Mouse (Mus musculus): ENCODE results near the gene Tmem39b. TPM values are rescaled to one million over a fixed set of nuclear protein-coding genes. Genes with fewer than 3 reads are reported as not detected.
"Not testable (repeated sequence)": the region's sequence is repeated elsewhere in the genome, so short reads cannot be mapped to it uniquely, and the experiment has no call there.

Tmem39b gene
- total RNA-seq (2021) = 10 to 100 TPM; 14.6 TPM
- long read RNA-seq, experiment 1 = 0 reads
- long read RNA-seq, experiment 2 = 0 reads

DNA sequence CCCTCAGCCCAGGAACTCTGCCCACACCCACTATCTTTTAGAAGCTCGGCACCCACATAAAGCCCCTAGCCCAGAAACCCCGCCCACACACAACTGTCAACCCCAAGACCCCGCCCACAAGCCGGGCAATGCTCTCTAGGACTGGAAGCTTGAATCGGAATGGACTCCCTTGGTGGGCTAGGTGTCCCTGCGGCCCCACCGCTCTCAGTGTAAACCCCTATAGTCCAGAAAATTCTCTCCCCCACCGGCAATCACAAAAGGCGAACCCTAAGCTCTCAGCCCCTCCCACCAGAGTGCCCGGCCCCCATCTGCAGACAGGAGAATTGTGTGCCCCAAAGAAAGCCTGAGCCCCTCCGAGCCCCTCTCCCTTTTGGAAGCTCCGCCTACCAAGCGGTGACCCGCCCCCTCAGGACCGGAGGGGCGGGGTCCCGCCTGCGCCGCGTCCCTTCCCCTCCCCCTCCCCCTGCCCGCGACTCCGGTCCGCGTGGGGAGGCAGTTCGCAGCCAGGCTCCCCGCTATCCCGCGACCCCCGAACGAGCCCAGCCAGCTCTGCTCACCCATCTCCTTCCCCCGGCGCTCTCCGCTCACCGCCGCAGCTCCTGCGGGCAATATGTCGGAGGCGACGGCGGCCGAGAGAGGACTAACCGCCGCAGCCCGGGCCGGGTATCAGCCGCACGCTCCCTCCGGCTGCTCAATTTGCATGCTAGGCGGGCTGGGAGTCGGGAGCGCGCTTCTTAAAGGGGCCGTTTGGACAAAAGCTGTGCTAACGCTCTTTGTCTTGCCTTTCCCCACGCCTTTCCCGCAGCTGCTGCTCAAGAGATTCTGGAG is at the start of gene Tmem39b:
Tmem39b (minus strand) TSS at position 681 of the 828 bp plus-strand sequence.
- Histone ChIP-seq H3K4me3 (peak within 1 kb of the TSS; percentile 67), H3K27ac (peak within 1 kb of the TSS; percentile 94)
- peak; percentile 90 to 92 for DNase-seq (ENCODE audit: low spot score in 2 of 2)
- no peak for TF ChIP-seq CTCF (conservative IDR thresholded peaks at IDR 0.05)

DNA sequence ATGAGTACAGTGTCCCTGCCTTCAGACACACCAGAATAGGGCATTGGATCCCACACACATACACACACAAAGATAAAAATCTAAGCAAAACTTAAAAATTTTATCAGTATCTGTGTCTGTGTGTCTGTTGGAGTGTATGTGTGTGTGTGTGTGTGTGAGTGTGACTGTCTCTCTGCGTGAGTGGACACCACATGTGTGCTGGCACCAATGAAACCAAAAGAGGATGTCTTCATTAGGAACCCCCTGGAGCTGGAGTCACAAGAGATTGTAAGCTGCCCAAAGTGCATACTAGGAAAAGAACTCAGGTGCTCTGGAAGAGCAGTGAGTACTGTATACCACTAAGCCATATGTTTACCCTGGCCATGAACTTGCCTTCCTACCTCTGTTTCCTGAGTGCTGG is 49.5 kb upstream of the Tmem39b start:
- no peak for DNase-seq (ENCODE audit: low spot score in 2 of 2)
- H3K4me3 ChIP-seq = no peak overlapping the region
- TF ChIP-seq CTCF (conservative IDR thresholded peaks at IDR 0.05) = no peak
- H3K27ac ChIP-seq = no peak overlapping the region

- DNase-seq (ENCODE audit: low spot score in 2 of 2) = no peak
- no peak for TF ChIP-seq CTCF (conservative IDR thresholded peaks at IDR 0.05)
- Histone ChIP-seq H3K27ac (peak overlapping the region; percentile 95; the same call in 1 of the 2 replicates), H3K4me3 (no peak overlapping the region; the same call in 1 of the 2 replicates)
Observed at GRCm38 (mm10) chr4:129743494-129743893, 46.9 kb upstream of the Tmem39b start.

DNA sequence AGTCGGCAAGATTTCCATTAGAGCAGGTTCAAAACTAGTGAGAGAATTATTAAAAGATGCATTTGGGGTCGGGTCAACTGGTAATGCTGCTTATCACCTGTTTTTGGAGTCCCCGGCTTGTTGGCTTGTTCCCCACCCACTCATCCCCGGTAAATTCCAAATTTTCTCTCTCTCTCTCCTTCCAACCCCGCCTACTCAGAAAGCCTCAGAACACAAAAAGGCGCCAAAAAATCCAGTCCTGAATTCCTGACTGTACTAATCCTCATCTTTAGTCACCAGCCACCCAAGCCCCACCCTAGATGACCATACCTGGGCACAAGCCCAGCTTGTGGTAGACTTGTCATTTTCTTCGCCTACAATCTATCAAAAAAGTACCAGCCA is 46.4 kb upstream of the Tmem39b start:
- peak in 1 of 2 experiments; percentile 17 for DNase-seq (ENCODE audit: low spot score in 2 of 2)
- TF ChIP-seq CTCF (conservative IDR thresholded peaks at IDR 0.05) = no peak
- Histone ChIP-seq H3K4me3 (peak overlapping the region; percentile 85), H3K27ac (peak overlapping the region; percentile 95)

DNA sequence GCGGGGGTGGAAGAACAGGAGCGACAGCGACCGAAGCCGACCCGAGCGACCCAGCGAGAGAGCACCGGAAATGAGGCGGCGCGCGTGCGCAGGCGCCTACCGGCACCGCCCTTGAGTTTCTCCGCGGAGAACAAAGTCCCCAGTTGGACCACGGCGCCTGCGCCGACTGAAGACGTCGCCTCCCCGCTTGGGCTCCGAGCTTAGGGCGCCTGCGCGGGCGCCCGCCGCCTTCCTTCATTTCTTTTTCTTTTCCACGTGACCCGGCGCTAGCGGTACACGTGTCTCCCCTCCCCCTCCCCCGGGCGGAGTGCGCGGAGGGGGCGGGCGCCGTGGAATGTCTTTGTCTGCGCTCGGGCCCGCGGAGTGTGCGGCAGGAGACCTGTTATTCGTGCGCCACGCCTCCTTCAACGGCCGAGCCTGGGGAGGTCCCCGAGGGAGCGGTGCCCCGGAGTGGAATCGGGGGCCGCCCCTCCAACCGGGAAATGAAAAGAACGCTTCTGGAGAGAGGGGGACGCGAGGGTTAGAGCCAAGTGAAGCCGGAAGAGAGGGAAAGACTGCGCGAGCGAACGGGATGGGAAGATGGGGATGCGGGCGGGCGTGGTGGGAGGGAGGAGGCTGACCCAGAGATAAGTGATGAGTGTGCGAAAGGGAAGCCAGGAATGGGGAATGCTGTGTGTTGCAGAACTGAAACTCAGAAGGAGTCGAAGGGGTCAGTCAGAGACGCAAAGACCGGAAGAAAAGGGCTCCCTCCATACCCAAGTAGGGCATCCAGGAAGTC is 45.8 kb upstream of the Tmem39b start, which contains the start of gene Khdrbs1:
Khdrbs1 (minus strand) TSS at position 72 of the 778 bp plus-strand sequence.
- H3K27ac ChIP-seq = peak within 1 kb of the TSS; percentile 99
- peak within 1 kb of the TSS; percentile 85 for H3K4me3 ChIP-seq
- no peak for TF ChIP-seq CTCF (conservative IDR thresholded peaks at IDR 0.05)
- DNase-seq (ENCODE audit: low spot score in 2 of 2) = peak; percentile 96 to 97

GRCm38 (mm10) chr4:129741974-129742231 is 45.3 kb upstream of the Tmem39b start:
- no peak for DNase-seq (ENCODE audit: low spot score in 2 of 2)
- Histone ChIP-seq H3K27ac (peak overlapping the region; percentile 99), H3K4me3 (peak overlapping the region; percentile 85)
- TF ChIP-seq CTCF (conservative IDR thresholded peaks at IDR 0.05) = no peak

DNA sequence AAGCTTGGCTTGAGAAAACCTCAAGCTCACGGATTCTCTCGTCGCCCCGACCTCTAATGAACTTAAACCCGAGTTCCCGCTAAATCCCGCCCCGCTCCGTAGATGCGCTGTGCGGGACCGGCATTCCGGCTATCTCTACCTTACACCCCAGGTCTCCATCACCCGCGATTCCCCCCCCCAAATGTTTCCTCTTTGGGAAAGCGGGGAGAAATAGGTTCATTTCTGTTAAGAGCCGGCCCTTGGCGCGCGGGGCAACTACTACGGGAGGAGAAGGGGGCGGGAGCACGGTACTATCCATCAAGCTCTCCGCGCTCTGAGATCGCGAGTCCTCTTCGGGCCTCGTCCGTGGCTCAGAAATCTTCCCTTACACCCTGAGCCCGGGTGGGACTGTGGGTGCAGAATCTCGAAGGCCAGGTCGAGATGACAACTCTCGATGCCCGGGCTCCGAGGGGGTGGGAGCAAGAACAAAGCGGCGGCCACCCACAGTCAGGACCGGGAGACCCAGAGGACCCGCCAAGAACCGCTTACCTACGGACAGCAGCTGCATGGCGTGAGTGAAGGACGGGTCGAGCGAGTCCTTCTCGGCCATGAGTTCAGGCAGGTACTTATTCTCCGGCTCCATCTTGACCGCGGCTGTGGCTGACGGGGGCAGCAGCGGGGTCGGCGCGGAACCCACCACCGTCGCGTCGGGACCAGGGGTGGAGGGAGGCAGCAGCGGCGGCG is 44.8 kb upstream of the Tmem39b start:
- no peak for DNase-seq (ENCODE audit: low spot score in 2 of 2)
- Histone ChIP-seq H3K27ac (peak overlapping the region; percentile 99), H3K4me3 (peak overlapping the region; percentile 85)
- no peak for TF ChIP-seq CTCF (conservative IDR thresholded peaks at IDR 0.05)

- DNase-seq (ENCODE audit: low spot score in 2 of 2) = no peak
- TF ChIP-seq CTCF (conservative IDR thresholded peaks at IDR 0.05) = no peak
- H3K4me3 ChIP-seq = no peak overlapping the region
- no peak overlapping the region for H3K27ac ChIP-seq
Observed at GRCm38 (mm10) chr4:129739111-129739645, 42.5 kb upstream of the Tmem39b start.

DNA sequence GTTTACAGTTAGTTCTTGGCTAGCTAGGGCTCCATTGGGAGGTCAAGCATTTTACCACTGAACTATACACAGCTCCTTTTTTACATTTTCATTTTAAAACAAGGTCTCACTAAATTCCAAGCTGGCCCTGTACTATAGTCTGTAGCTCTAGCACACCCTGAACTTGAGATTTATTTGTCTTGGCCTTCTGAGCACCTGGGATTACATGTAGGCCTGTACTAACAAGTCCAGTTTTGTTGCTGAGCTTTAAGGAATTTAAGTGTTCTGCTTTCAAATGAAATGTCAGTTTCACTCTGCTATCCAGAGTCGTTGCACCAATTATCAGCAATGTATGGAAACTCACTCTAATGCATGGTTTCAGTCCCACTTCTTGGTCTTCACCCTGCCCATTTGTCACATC is 39.5 kb upstream of the Tmem39b start:
- no peak for DNase-seq (ENCODE audit: low spot score in 2 of 2)
- Histone ChIP-seq H3K4me3 (no peak overlapping the region), H3K27ac (no peak overlapping the region)
- TF ChIP-seq CTCF (conservative IDR thresholded peaks at IDR 0.05) = no peak

DNA sequence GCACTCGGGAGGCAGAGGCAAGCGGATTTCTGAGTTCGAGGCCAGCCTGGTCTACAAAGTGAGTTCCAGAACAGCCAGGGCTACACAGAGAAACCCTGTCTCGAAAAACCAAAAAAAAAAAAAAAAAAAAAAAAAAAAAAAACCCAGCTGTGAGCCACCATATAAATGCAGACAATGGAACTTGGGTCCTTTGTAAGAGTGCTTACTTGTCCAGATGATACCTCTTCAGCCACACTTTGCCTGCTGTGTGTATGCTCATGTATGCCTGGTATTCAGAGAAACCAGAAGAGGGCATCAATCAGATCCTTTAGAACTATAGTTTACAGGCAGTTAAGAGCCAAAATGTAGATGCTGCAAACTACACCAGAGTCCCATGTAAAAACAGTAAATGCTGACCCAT is 38.8 kb upstream of the Tmem39b start:
- DNase-seq (ENCODE audit: low spot score in 2 of 2); H3K4me3 ChIP-seq; H3K27ac ChIP-seq: not testable (repeated sequence)

GRCm38 (mm10) chr4:129731423-129731822 is 34.8 kb upstream of the Tmem39b start:
- no peak for DNase-seq (ENCODE audit: low spot score in 2 of 2)
- no peak for TF ChIP-seq CTCF (conservative IDR thresholded peaks at IDR 0.05)
- Histone ChIP-seq H3K4me3 (no peak overlapping the region), H3K27ac (no peak overlapping the region)

DNA sequence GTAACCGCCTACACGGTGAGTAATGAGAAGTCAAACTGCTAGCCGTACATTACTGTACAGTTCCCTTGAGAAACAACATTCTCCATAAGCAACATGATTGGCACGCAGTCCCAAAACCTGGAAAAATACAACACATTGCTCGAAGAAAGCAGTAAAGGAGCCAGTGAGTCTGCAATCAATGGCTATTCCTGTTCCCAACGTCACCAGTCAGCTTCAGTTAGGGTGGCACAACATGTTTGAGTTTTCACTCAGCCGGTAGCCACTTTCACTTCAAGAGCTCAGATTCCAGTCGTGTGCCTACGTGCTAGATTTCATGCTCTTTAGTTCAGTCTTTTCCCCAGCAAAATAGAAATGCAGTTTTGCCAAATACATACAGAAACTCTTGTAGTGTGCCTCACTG is 19.7 kb upstream of the Tmem39b start:
- Histone ChIP-seq H3K4me3 (no peak overlapping the region), H3K27ac (no peak overlapping the region)
- DNase-seq (ENCODE audit: low spot score in 2 of 2) = no peak
- TF ChIP-seq CTCF (conservative IDR thresholded peaks at IDR 0.05) = no peak

Measured in layer of hippocampus, adult 2 months (tissue).